Mouse (Mus musculus): ENCODE measurements around the gene Tmem229b. TPM values are rescaled to one million over a fixed set of nuclear protein-coding genes. Genes with fewer than 3 reads are reported as not detected.
"Not testable (repeated sequence)": the region's sequence is repeated elsewhere in the genome, so short reads cannot be mapped to it uniquely, and the experiment has no call there.

Tmem229b gene
- polyA plus RNA-seq, 1 experiment from 2014 or later, result 2.6 TPM

DNA sequence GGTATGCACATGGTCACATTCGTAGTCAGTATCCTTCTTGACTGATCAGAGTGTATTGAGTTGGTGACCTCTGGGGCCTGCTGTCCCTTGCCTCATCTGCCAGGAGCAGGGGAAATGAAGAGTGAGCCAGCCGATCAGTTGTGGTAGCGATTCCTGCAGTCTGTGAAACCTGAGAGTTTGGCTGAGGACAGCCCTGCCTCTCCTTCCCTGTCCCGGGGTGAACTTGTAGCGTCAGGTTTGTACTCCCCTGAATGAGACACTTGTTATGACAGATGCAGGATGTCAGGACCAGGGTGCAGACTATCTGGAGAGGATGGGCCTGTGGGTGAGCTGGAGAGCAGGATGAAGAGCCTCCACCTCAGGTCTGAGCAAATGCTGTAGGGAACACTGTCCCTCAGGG lies 59.8 kb downstream of the Tmem229b start:
- Histone ChIP-seq H3K4me3 (no peak overlapping the region), H3K36me3 (no peaks in the 10 kb centered on the region), H3K4me2 (no peak overlapping the region), H3K4me1 (peaks cover 9% of the 10 kb centered on the region; the same call in 1 of the 2 replicates), H3K9me3 (no peaks in the 10 kb centered on the region), H3K9ac (no peak overlapping the region), H3K27ac (replicated peaks) (no peak overlapping the region), H3K27me3 (replicated peaks) (no peaks in the 10 kb centered on the region; the same call in 1 of the 2 replicates)
- WGBS, result 52% methylated on average over 5 of the region's 5 CpGs
- no peak for ATAC-seq (ENCODE audit: extremely low read depth, insufficient number of reproducible peaks, low FRiP score, low TSS enrichment)

GRCm38 (mm10) chr12:78947161-78947560 lies 60.3 kb downstream of the Tmem229b start:
- H3K27ac ChIP-seq (replicated peaks), result no peak overlapping the region
- H3K9ac ChIP-seq, result no peak overlapping the region
- 74% methylated on average over 6 of the region's 6 CpGs for WGBS
- no peak overlapping the region for H3K4me2 ChIP-seq
- no peak overlapping the region for H3K4me3 ChIP-seq
- no peaks in the 10 kb centered on the region for H3K9me3 ChIP-seq
- H3K27me3 ChIP-seq (replicated peaks), result no peaks in the 10 kb centered on the region; the same call in 1 of the 2 replicates
- peaks cover 6% of the 10 kb centered on the region; the same call in 1 of the 2 replicates for H3K4me1 ChIP-seq
- no peak for ATAC-seq (ENCODE audit: extremely low read depth, insufficient number of reproducible peaks, low FRiP score, low TSS enrichment)
- H3K36me3 ChIP-seq, result no peaks in the 10 kb centered on the region

GRCm38 (mm10) chr12:78942931-78943330 lies 64.5 kb downstream of the Tmem229b start:
- Histone ChIP-seq H3K9ac (no peak overlapping the region), H3K27ac (replicated peaks) (no peak overlapping the region), H3K4me1 (no peaks in the 10 kb centered on the region), H3K4me3 (no peak overlapping the region), H3K9me3 (no peaks in the 10 kb centered on the region), H3K27me3 (replicated peaks) (no peaks in the 10 kb centered on the region; the same call in 1 of the 2 replicates), H3K36me3 (no peaks in the 10 kb centered on the region), H3K4me2 (no peak overlapping the region)
- WGBS, result 81% methylated on average over 6 of the region's 6 CpGs
- no peak for ATAC-seq (ENCODE audit: extremely low read depth, insufficient number of reproducible peaks, low FRiP score, low TSS enrichment)

- H3K27ac ChIP-seq (replicated peaks), result no peak overlapping the region
- no peak overlapping the region for H3K9ac ChIP-seq
- 72% methylated on average over 5 of the region's 5 CpGs for WGBS
- no peak overlapping the region for H3K4me3 ChIP-seq
- no peak overlapping the region for H3K4me2 ChIP-seq
- H3K27me3 ChIP-seq (replicated peaks), result no peaks in the 10 kb centered on the region; the same call in 1 of the 2 replicates
- no peaks in the 10 kb centered on the region for H3K36me3 ChIP-seq
- H3K4me1 ChIP-seq, result peaks cover 8% of the 10 kb centered on the region
- ATAC-seq (ENCODE audit: extremely low read depth, insufficient number of reproducible peaks, low FRiP score, low TSS enrichment), result no peak
- H3K9me3 ChIP-seq, result no peaks in the 10 kb centered on the region
Measured at GRCm38 (mm10) chr12:78940081-78940480, 67.3 kb downstream of the Tmem229b start.

DNA sequence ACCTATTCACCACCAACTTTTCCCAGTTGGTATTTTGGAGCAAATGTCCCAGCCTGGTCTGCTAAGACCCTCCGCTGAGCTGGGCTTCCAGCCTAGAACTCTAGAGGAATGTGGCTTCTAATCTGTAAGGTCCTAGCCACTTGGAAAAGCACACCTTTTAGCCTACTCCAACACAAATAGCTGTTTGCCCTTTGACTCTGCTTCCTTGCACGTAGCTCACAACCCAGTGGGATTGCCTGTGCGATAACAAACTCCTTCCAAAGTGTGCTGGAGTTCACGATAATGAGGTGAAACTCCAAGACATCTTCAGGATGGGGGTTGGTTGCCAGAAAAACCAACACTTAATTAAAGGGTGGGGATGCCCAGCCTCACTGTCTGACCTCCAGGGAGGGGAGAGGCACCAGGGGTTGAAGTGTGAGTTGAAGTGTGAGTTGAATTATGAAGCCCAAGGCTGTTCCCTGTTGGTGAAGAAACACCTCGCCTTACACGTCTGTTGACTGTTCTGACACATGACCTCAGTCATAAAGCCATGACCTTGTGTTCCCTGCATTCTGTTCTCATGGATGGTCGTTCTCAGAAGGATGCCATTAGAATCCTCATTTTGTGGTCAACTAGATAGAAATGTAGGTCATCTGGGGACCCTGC lies 67.9 kb downstream of the Tmem229b start:
- no peaks in the 10 kb centered on the region for H3K36me3 ChIP-seq
- H3K4me3 ChIP-seq, result no peak overlapping the region
- WGBS, result 56% methylated on average over 7 of the region's 7 CpGs
- no peaks in the 10 kb centered on the region for H3K9me3 ChIP-seq
- no peak overlapping the region for H3K9ac ChIP-seq
- no peak overlapping the region for H3K4me2 ChIP-seq
- H3K27me3 ChIP-seq (replicated peaks), result no peaks in the 10 kb centered on the region; the same call in 1 of the 2 replicates
- H3K27ac ChIP-seq (replicated peaks), result no peak overlapping the region
- peaks cover 8% of the 10 kb centered on the region for H3K4me1 ChIP-seq
- ATAC-seq (ENCODE audit: extremely low read depth, insufficient number of reproducible peaks, low FRiP score, low TSS enrichment), result no peak

GRCm38 (mm10) chr12:78936494-78936893 lies 70.9 kb downstream of the Tmem229b start:
- no peak overlapping the region for H3K9ac ChIP-seq
- H3K9me3 ChIP-seq, result no peaks in the 10 kb centered on the region
- H3K4me3 ChIP-seq, result no peak overlapping the region
- H3K4me2 ChIP-seq, result no peak overlapping the region
- H3K27ac ChIP-seq (replicated peaks), result 0 out of 2 replicates have a peak overlapping the region, but pooled peaks have one; percentile 24
- ATAC-seq (ENCODE audit: extremely low read depth, insufficient number of reproducible peaks, low FRiP score, low TSS enrichment), result no peak
- no peaks in the 10 kb centered on the region for H3K36me3 ChIP-seq
- H3K27me3 ChIP-seq (replicated peaks), result peaks cover 5% of the 10 kb centered on the region
- 56% methylated on average over 4 of the region's 4 CpGs for WGBS
- peaks cover 15% of the 10 kb centered on the region for H3K4me1 ChIP-seq

GRCm38 (mm10) chr12:78929900-78930299 lies 77.5 kb downstream of the Tmem229b start:
- 71% methylated on average over 1 of the region's 1 CpGs for WGBS
- ATAC-seq (ENCODE audit: extremely low read depth, insufficient number of reproducible peaks, low FRiP score, low TSS enrichment), result no peak

GRCm38 (mm10) chr12:78927287-78927686 lies 80.1 kb downstream of the Tmem229b start:
- no peaks in the 10 kb centered on the region for H3K9me3 ChIP-seq
- no peak for ATAC-seq (ENCODE audit: extremely low read depth, insufficient number of reproducible peaks, low FRiP score, low TSS enrichment)
- H3K4me2 ChIP-seq, result no peak overlapping the region
- WGBS, result 73% methylated on average over 5 of the region's 5 CpGs
- no peaks in the 10 kb centered on the region for H3K36me3 ChIP-seq
- no peak overlapping the region for H3K9ac ChIP-seq
- no peak overlapping the region for H3K4me3 ChIP-seq
- peaks cover 8% of the 10 kb centered on the region for H3K27me3 ChIP-seq (replicated peaks)
- H3K27ac ChIP-seq (replicated peaks), result no peak overlapping the region
- no peaks in the 10 kb centered on the region for H3K4me1 ChIP-seq

More at GRCm38 (mm10) chr12:78929900-78930299, 77.5 kb downstream of the Tmem229b start:
- Histone ChIP-seq H3K27ac (replicated peaks) (no peak overlapping the region), H3K9me3 (no peaks in the 10 kb centered on the region), H3K4me3 (no peak overlapping the region), H3K36me3 (no peaks in the 10 kb centered on the region), H3K4me1 (peaks cover 7% of the 10 kb centered on the region; the same call in 1 of the 2 replicates), H3K27me3 (replicated peaks) (peaks cover 8% of the 10 kb centered on the region), H3K4me2 (no peak overlapping the region), H3K9ac (no peak overlapping the region)

DNA sequence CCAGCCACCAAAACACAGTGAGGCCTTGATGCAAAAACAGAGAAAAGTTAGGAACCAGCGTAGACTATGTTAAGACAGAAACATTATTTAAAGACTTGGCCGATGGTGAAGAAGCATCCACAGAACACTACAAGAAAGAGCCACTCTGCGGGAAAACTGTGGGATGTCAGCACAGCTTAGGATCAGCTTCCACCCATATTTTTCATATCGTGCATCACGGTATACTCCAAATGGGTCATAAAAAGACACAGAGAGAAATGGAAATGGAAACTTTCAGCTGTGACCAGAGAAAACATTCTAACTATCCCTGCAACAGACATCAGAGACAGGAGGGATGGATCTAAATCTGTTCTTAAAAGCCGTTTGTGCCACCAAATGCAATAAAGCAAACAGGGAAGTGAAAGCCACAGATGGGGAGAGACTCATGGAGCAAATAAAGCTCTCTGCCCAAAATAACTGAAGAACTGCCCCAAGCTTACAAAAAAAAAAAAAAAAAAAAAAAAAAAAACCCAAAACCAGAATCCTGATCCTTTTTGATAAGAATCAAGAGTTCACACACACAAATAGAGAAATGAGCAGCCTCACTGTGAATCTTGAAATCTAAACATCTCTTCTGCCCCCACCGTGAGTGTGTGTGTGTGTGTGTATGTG lies 83.8 kb downstream of the Tmem229b start:
- Histone ChIP-seq H3K27ac (replicated peaks) (no peak overlapping the region), H3K9ac (no peak overlapping the region), H3K4me3 (no peak overlapping the region), H3K4me2 (no peak overlapping the region), H3K36me3 (no peaks in the 10 kb centered on the region), H3K27me3 (replicated peaks) (no peaks in the 10 kb centered on the region; the same call in 1 of the 2 replicates), H3K9me3 (no peaks in the 10 kb centered on the region), H3K4me1 (peaks cover 8% of the 10 kb centered on the region)
- WGBS, result 83% methylated on average over 7 of the region's 7 CpGs
- ATAC-seq (ENCODE audit: extremely low read depth, insufficient number of reproducible peaks, low FRiP score, low TSS enrichment), result no peak

DNA sequence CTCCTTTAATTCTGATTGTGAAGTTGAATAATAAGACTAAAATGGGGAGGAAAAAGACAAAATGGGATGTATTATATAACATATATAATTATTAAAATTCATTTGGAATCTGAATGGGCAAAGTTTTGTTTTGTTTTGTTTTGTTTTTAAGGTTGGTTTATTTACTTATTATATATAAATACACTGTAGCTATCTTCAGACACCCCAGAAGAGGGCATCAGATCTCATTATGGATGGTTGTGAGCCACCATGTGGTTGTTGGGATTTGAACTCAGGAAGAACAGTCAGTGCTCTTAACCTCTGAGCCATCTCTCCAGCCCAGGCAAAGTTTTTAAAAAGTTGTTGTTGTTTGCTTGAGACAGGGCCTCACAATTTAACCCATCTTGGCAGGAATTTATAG lies 84.5 kb downstream of the Tmem229b start:
- H3K4me1 ChIP-seq, result peaks cover 11% of the 10 kb centered on the region
- ATAC-seq (ENCODE audit: extremely low read depth, insufficient number of reproducible peaks, low FRiP score, low TSS enrichment); H3K27me3 ChIP-seq (replicated peaks); H3K9me3 ChIP-seq; H3K36me3 ChIP-seq; H3K27ac ChIP-seq (replicated peaks); H3K4me2 ChIP-seq; H3K4me3 ChIP-seq; H3K9ac ChIP-seq: not testable (repeated sequence)

DNA sequence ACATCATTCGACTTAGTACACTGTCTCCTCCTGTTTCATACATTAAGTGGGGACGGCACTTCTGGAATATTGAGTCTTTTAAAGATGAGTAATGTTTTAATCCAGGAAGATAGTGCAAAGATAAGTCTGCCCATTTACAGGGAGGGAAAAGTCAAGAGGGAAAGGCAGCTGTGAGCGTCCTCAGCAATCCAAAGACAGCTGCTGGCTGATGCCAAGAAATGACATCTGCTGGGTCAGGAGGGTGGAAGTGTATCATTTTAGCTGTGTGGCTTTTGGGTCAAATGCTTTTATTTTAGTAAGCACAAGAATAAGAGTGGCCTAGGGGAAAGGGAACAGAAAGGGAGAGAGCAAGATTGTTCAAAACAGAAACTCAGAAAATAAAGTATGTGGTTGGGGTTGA lies 85.4 kb downstream of the Tmem229b start:
- Histone ChIP-seq H3K9me3 (no peaks in the 10 kb centered on the region), H3K36me3 (no peaks in the 10 kb centered on the region), H3K4me1 (peaks cover 11% of the 10 kb centered on the region), H3K9ac (no peak overlapping the region), H3K4me2 (no peak overlapping the region), H3K27me3 (replicated peaks) (no peaks in the 10 kb centered on the region), H3K27ac (replicated peaks) (no peak overlapping the region), H3K4me3 (no peak overlapping the region)
- 63% methylated on average over 3 of the region's 3 CpGs for WGBS
- no peak for ATAC-seq (ENCODE audit: extremely low read depth, insufficient number of reproducible peaks, low FRiP score, low TSS enrichment)

- Histone ChIP-seq H3K9ac (no peak overlapping the region), H3K27me3 (replicated peaks) (no peaks in the 10 kb centered on the region), H3K4me1 (peaks cover 11% of the 10 kb centered on the region), H3K4me3 (no peak overlapping the region), H3K36me3 (no peaks in the 10 kb centered on the region), H3K9me3 (no peaks in the 10 kb centered on the region), H3K27ac (replicated peaks) (no peak overlapping the region), H3K4me2 (no peak overlapping the region)
- no peak for ATAC-seq (ENCODE audit: extremely low read depth, insufficient number of reproducible peaks, low FRiP score, low TSS enrichment)
- 48% methylated on average over 4 of the region's 4 CpGs for WGBS
Measured at GRCm38 (mm10) chr12:78921421-78921820, 86.0 kb downstream of the Tmem229b start.
